Mouse (Mus musculus) CH12.LX (cell line): Measurements from ENCODE around the gene Cactin. TPM values are rescaled to one million over a fixed set of nuclear protein-coding genes. Genes with fewer than 3 reads are reported as not detected.

Experiments
- DNase-seq: peaks from one replicate; pipeline ENCODE4 v3.0.0-alpha.2; 2013; ENCODE audit errors: extremely low read depth
- H3K27ac ChIP-seq: 2 replicates; pipeline ENCODE4 v1.5.1; 2012; ENCODE audit warnings: low read depth, mild to moderate bottlenecking, control low read depth, moderate library complexity; ENCODE audit not compliant: insufficient read depth
- H3K27me3 ChIP-seq: replicated peaks from 2 replicates; pipeline ENCODE3; 2012; ENCODE audit warnings: inconsistent platforms
- H3K36me3 ChIP-seq, 2 experiments: replicated peaks in 1 of 2; 2 replicates each; pipeline versions ENCODE3 to v1.6.1; 2012; ENCODE audit warnings: inconsistent platforms in 1 of 2, low read length in 1 of 2, mild to moderate bottlenecking in 1 of 2, mixed read lengths in 1 of 2, moderate library complexity in 1 of 2; ENCODE audit not compliant: control insufficient read depth in 1 of 2, insufficient read depth in 1 of 2
- H3K4me1 ChIP-seq, 2 experiments: 2 replicates each; pipeline ENCODE4 v1.6.1; 2012; ENCODE audit warnings: inconsistent platforms in 1 of 2, moderate library complexity in 1 of 2; ENCODE audit not compliant: insufficient read depth in 2 of 2, control insufficient read depth in 1 of 2
- H3K4me2 ChIP-seq: 2 replicates; pipeline ENCODE4 v1.6.1; 2012; ENCODE audit warnings: low read depth, mild to moderate bottlenecking, control low read depth; ENCODE audit not compliant: poor library complexity, insufficient read depth, severe bottlenecking
- H3K4me3 ChIP-seq, 3 experiments: fragments of 150-350 bp in 1 of 3; sonication (generic) in 1 of 3; replicated peaks in 1 of 3; 2 replicates each; pipeline versions ENCODE3 to v1.5.1; 2011 to 2012; ENCODE audit warnings: low read depth in 2 of 3, low read length in 2 of 3, mild to moderate bottlenecking in 2 of 3, moderate library complexity in 2 of 3, control low read depth in 1 of 3, improper control_type of control experiment in 1 of 3, inconsistent platforms in 1 of 3, mixed read lengths in 1 of 3; ENCODE audit not compliant: poor library complexity in 1 of 3
- H3K79me2 ChIP-seq: replicated peaks from 2 replicates; pipeline ENCODE4 v1.6.1; 2012; ENCODE audit warnings: mild to moderate bottlenecking, moderate library complexity; ENCODE audit not compliant: control insufficient read depth, poor library complexity, insufficient read depth, severe bottlenecking; ENCODE audit errors: extremely low read depth
- H3K9ac ChIP-seq: 2 replicates; pipeline ENCODE4 v1.6.1; 2012; ENCODE audit warnings: low read depth, mild to moderate bottlenecking, control low read depth, moderate library complexity; ENCODE audit not compliant: insufficient read depth
- H3K9me3 ChIP-seq: replicated peaks from 2 replicates; pipeline ENCODE3; 2012; ENCODE audit warnings: low read length, inconsistent platforms, mixed read lengths
- BHLHE40 ChIP-seq: IDR thresholded peaks from 2 replicates; pipeline ENCODE4 v1.6.1; 2011; ENCODE audit warnings: mild to moderate bottlenecking, low read depth, low read length, improper control_type of control experiment
- CHD2 ChIP-seq: IDR thresholded peaks from 2 replicates; pipeline ENCODE4 v1.6.1; 2011; ENCODE audit warnings: low read length, improper control_type of control experiment
- E2F4 ChIP-seq: IDR thresholded peaks from 2 replicates; pipeline ENCODE4 v1.6.1; 2011; ENCODE audit warnings: low read depth, low read length, improper control_type of control experiment; ENCODE audit not compliant: insufficient replicate concordance
- ELF1 ChIP-seq: IDR thresholded peaks from 2 replicates; pipeline ENCODE4 v1.6.1; 2014; ENCODE audit warnings: low read depth, mild to moderate bottlenecking, inconsistent platforms, low read length, improper control_type of control experiment
- ETS1 ChIP-seq: conservative IDR thresholded peaks from 2 replicates; pipeline ENCODE4 v1.6.1; 2012; ENCODE audit warnings: low read depth, mild to moderate bottlenecking, inconsistent platforms, low read length, improper control_type of control experiment, moderate library complexity
- GABPA ChIP-seq: IDR thresholded peaks from 2 replicates; pipeline ENCODE4 v1.6.1; 2012; ENCODE audit warnings: low read depth, low read length, improper control_type of control experiment, inconsistent platforms; ENCODE audit not compliant: insufficient replicate concordance
- IRF4 ChIP-seq: IDR thresholded peaks from 2 replicates; pipeline ENCODE4 v1.6.1; 2014; ENCODE audit warnings: low read depth, mild to moderate bottlenecking, inconsistent platforms, low read length, improper control_type of control experiment
- JUN ChIP-seq: IDR thresholded peaks from 2 replicates; pipeline ENCODE4 v1.6.1; 2011; ENCODE audit warnings: low read depth, mild to moderate bottlenecking, low read length, improper control_type of control experiment, moderate library complexity; ENCODE audit not compliant: insufficient read depth
- MYC ChIP-seq: IDR thresholded peaks from 2 replicates; pipeline ENCODE4 v1.6.1; 2011; ENCODE audit warnings: low read depth, mild to moderate bottlenecking, improper control_type of control experiment, low read length
- POLR2A ChIP-seq: IDR thresholded peaks from 2 replicates; pipeline ENCODE4 v1.6.1; 2011; ENCODE audit warnings: low read depth, mild to moderate bottlenecking, improper control_type of control experiment, low read length
- POLR2AphosphoS2 ChIP-seq: IDR thresholded peaks from 2 replicates; pipeline ENCODE4 v1.6.1; 2011; ENCODE audit warnings: low read depth, low read length, improper control_type of control experiment
- RCOR1 ChIP-seq: conservative IDR thresholded peaks from 2 replicates; pipeline ENCODE4 v1.6.1; 2012; ENCODE audit warnings: low read depth, mild to moderate bottlenecking, inconsistent platforms, low read length, improper control_type of control experiment
- SIN3A ChIP-seq: IDR thresholded peaks from 2 replicates; pipeline ENCODE4 v1.6.1; 2012; ENCODE audit warnings: low read length, improper control_type of control experiment, inconsistent platforms
- SMC3 ChIP-seq: IDR thresholded peaks from 2 replicates; pipeline ENCODE4 v1.6.1; 2011; ENCODE audit warnings: low read depth, low read length, improper control_type of control experiment
- TCF12 ChIP-seq: IDR thresholded peaks from 2 replicates; pipeline ENCODE4 v1.6.1; 2014; ENCODE audit warnings: low read depth, mild to moderate bottlenecking, inconsistent platforms, low read length, improper control_type of control experiment
- UBTF ChIP-seq: IDR thresholded peaks from 2 replicates; pipeline ENCODE4 v1.6.1; 2012; ENCODE audit warnings: low read depth, mild to moderate bottlenecking, inconsistent platforms, low read length, improper control_type of control experiment, moderate library complexity
- USF1 ChIP-seq: IDR thresholded peaks from 2 replicates; pipeline ENCODE4 v1.6.1; 2014; ENCODE audit warnings: low read depth, mild to moderate bottlenecking, inconsistent platforms, low read length, improper control_type of control experiment
- ZC3H11A ChIP-seq: IDR thresholded peaks from 2 replicates; pipeline ENCODE4 v1.6.1; 2012; ENCODE audit warnings: low read depth, mild to moderate bottlenecking, inconsistent platforms, low read length, improper control_type of control experiment
- ZKSCAN1 ChIP-seq: IDR thresholded peaks from 2 replicates; pipeline ENCODE4 v1.6.1; 2012; ENCODE audit warnings: low read depth, inconsistent platforms, low read length, improper control_type of control experiment, borderline replicate concordance
- ZMIZ1 ChIP-seq: IDR thresholded peaks from 2 replicates; pipeline ENCODE4 v1.6.1; 2012; ENCODE audit warnings: low read depth, mild to moderate bottlenecking, inconsistent platforms, low read length, improper control_type of control experiment
- dilution Hi-C: fragments of 300-500 bp; cut with MboI; formaldehyde crosslinking; loops from 2 replicates; pipeline ENCODE4 v1.14.3; 2020; ENCODE audit warnings: low sequenced_read_pairs; ENCODE audit not compliant: extremely low pct_unique_long_range_greater_than_20kb, extremely low pct_ligation_motif_present
- in situ Hi-C: fragments of 300-500 bp; cut with MboI; formaldehyde crosslinking; loops from 3 replicates; pipeline ENCODE4 v1.14.3; 2019; ENCODE audit warnings: low sequenced_read_pairs, low pct_ligation_motif_present, low pct_unique_long_range_greater_than_20kb, mixed read lengths
- polyA plus RNA-seq: library from polyadenylated mRNA; unstranded; fragments of >175 nt; gene quantifications from 2 replicates; pipeline ENCODE4 v1.2.1, GENCODE M21; 2012; ENCODE audit warnings: low read depth; ENCODE audit not compliant: insufficient read length
- total RNA-seq, 2 experiments: library from RNA; depleted of rRNA; stranded (reverse); fragments of 300-350 nt in 1 of 2; fragments of >200 nt in 1 of 2; gene quantifications; 2 replicates each; pipeline ENCODE4 v1.2.3; 2012 to 2014

Cactin gene
- total and polyA plus RNA-seq, 3 experiments: 21.4 to 39.3 (median 34.6) TPM

DNA sequence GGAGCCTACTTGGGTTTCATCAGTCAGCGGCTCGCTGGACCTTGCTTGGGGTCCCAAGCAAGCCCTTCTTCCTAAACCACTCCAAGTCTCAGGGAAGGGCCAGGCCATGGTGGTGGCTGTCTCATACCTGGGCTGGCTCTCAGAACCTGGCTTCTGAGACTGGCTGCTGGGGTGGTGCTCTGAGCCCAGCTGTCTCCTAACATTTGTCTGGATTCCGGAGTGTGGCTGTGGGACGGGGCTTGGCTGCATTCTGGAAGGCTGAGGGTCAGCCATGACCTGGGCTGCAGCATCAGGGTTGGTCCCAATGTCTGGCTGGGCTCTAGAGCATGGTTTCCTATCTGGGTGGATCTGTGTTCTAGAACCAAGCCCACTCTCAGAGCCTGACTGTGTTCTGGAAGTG is 15.7 kb downstream of the Cactin start:
- Histone ChIP-seq H3K4me3 (no peak overlapping the region), H3K4me2 (no peak overlapping the region), H3K27ac (no peak overlapping the region), H3K9me3 (no peaks in the 10 kb centered on the region), H3K36me3 (peaks cover 0 to 7% of the 10 kb centered on the region in 2 experiments), H3K4me1 (peaks cover 4 to 5% of the 10 kb centered on the region in 2 experiments; a peak in 3 of 4 replicates), H3K79me2 (no peaks in the 10 kb centered on the region), H3K9ac (no peak overlapping the region), H3K27me3 (peaks cover 6% of the 10 kb centered on the region)
- dilution Hi-C loops (no loop called here), in situ Hi-C loops (no loop called here)
- TF ChIP-seq UBTF (no peak), SIN3A (no peak), SMC3 (no peak), ELF1 (no peak), CHD2 (no peak), ZC3H11A (no peak), ZKSCAN1 (no peak), POLR2A (no peak), GABPA (no peak), ZMIZ1 (no peak), USF1 (no peak), TCF12 (no peak), MYC (no peak), POLR2AphosphoS2 (no peak), IRF4 (no peak), RCOR1 (no peak)
- DNase-seq: no peak

DNA sequence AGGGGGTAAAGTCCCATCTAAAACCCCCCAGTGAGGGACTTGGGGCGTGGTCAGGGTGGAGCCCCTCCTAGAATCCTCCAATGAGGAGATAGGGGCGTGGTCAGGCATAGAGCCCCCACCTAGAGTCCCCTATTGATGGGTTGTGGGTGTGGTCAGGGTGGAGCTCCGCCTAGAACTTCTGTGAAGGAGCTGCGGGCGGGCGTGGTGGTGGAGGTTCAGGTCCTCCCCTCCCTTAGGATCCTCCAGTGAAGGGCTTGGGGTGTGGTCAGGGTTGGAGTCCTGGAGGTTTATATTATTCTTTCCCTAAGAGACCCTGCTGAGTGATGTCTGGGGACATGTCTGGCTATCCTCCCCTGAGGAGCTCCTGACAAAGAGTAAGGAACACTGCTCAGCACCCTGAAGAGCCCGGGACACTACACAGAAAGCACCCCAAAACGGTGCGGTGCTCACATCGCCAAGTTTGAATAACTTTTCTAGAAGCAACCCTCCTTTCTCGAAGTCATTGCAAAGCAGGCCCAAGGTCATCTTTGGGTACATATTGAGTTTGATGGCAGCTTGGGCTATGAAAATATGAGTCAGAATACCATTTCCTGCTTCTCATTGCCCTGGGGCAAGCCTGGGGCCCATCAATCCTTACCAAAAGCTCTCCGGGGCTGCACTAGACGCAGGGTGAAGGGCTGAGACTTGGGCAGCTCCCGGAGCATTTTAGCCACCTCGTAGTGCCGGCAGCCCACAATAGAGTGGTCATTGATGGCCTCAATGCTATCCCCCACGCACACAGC is 19.8 kb downstream of the Cactin start:
- no peak for DNase-seq

More for the DNA sequence above, 19.8 kb downstream of the Cactin start:
- peaks cover 27% of the 10 kb centered on the region for H3K27me3 ChIP-seq
- H3K9ac ChIP-seq: no peak overlapping the region
- peaks cover 0 to 25% of the 10 kb centered on the region in 2 experiments; a peak in 2 of 4 replicates for H3K4me1 ChIP-seq
- TF ChIP-seq POLR2A (no peak), JUN (no peak), ETS1 (no peak), SMC3 (no peak), BHLHE40 (no peak), GABPA (no peak), E2F4 (no peak)
- no peak overlapping the region for H3K4me3 ChIP-seq
- H3K79me2 ChIP-seq: no peaks in the 10 kb centered on the region
- dilution Hi-C loops (no loop called here), in situ Hi-C loops (loop anchor here (5.0 kb wide), 1 partner anchor 48 kb away; the partner anchor contains the start of genes Pip5k1c and Tjp3)
- no peak overlapping the region for H3K4me2 ChIP-seq
- H3K36me3 ChIP-seq: peaks cover 0 to 6% of the 10 kb centered on the region in 2 experiments
- H3K27ac ChIP-seq: no peak overlapping the region
- H3K9me3 ChIP-seq: no peaks in the 10 kb centered on the region
